Mouse (Mus musculus) R1 (cell line): ENCODE results near the gene A030005K14Rik.

ENCODE experiments used
- DNase-seq: peaks from one replicate; pipeline ENCODE4 v3.0.0-alpha.2; 2018; ENCODE audit warnings: low read depth, low spot score

The A030005K14Rik gene

GRCm38 (mm10) chr1:83036892-83037667 lies 22.1 kb downstream of the A030005K14Rik start:
- no peak for DNase-seq

- DNase-seq: no peak
Observed at GRCm38 (mm10) chr1:83034509-83034908, 24.7 kb downstream of the A030005K14Rik start.

- no peak for DNase-seq
Observed at GRCm38 (mm10) chr1:83032508-83032907, 26.7 kb downstream of the A030005K14Rik start.

- DNase-seq: no peak
Observed at GRCm38 (mm10) chr1:83031950-83032349, 27.2 kb downstream of the A030005K14Rik start.

GRCm38 (mm10) chr1:83016556-83016955 lies 42.6 kb downstream of the A030005K14Rik start:
- DNase-seq: no peak

GRCm38 (mm10) chr1:83015329-83015879 lies 43.8 kb downstream of the A030005K14Rik start:
- no peak for DNase-seq

- no peak for DNase-seq
Observed at GRCm38 (mm10) chr1:83014477-83014876, 44.7 kb downstream of the A030005K14Rik start.
